Mouse (Mus musculus) left cerebral cortex, adult 2 months (tissue): ENCODE measurements around the gene Sult1c2. TPM values are rescaled to one million over a fixed set of nuclear protein-coding genes. Genes with fewer than 3 reads are reported as not detected.
"Not testable (repeated sequence)": the region's sequence is repeated elsewhere in the genome, so short reads cannot be mapped to it uniquely, and the experiment has no call there.

ENCODE experiments used
- DNase-seq, 2 experiments: peaks; one replicate each; pipeline ENCODE4 v3.0.0; 2021 to 2022; ENCODE audit warnings: low spot score in 2 of 2, mixed read lengths in 1 of 2; ENCODE audit errors: extremely low spot score in 1 of 2
- H3K27ac ChIP-seq: fragments of 200-600 bp; 2 replicates; pipeline ENCODE4 v1.8.1; 2022
- H3K4me3 ChIP-seq: fragments of 200-600 bp; 2 replicates; pipeline ENCODE4 v1.8.1; 2022
- CTCF ChIP-seq: fragments of 200-600 bp; IDR thresholded peaks from 2 replicates; pipeline ENCODE4 v1.8.1; 2022; ENCODE audit warnings: antibody characterized with exemption, mild to moderate bottlenecking, moderate library complexity
- intact Hi-C: fragments of 180-260 bp; cut with DNase I; formaldehyde crosslinking; loops from one replicate; pipeline ENCODE4 v1.15.1; 2025
- long read RNA-seq, 2 experiments: library from polyadenylated mRNA; stranded (forward); transcript quantifications; one replicate each; pipeline ENCODE4 v2.0.0; 2021; ENCODE audit warnings: borderline mapping rate in 2 of 2
- total RNA-seq, 2 experiments: library from RNA; stranded (reverse); gene quantifications; 2 replicates each; pipeline ENCODE4 v1.2.3; 2021

The Sult1c2 gene
- total RNA-seq: not detected
- long read RNA-seq, experiment 1: 0 reads
- long read RNA-seq, experiment 2: 0 reads

DNA sequence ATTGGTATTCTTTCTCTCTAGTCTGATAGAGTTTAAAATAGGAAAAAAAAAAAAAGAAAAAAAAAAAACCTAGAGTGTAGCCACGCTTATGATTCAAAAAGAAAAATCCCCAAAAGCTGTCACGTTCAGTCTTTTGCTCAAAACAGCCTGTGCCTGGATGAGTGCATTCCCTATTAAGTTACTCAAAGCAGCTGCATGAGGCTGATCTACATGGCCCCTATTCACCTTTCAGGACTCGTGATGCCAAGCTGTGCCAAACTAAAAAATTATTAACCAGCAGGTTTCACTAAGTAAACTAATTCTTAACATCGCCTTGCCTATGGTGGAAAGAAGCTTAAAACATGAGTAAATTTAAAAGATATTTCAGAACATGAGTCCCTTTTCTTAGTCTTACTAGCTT, at the start of gene Sult1c2:
Gene Sult1c2, minus strand, starts transcription at position 134 of the 400 bp plus-strand sequence.
- TF ChIP-seq CTCF: no peak
- no peak for DNase-seq
- Histone ChIP-seq H3K27ac (no peak within 1 kb of the TSS), H3K4me3 (no peak within 1 kb of the TSS)
- intact Hi-C loops: no loop called here

DNA sequence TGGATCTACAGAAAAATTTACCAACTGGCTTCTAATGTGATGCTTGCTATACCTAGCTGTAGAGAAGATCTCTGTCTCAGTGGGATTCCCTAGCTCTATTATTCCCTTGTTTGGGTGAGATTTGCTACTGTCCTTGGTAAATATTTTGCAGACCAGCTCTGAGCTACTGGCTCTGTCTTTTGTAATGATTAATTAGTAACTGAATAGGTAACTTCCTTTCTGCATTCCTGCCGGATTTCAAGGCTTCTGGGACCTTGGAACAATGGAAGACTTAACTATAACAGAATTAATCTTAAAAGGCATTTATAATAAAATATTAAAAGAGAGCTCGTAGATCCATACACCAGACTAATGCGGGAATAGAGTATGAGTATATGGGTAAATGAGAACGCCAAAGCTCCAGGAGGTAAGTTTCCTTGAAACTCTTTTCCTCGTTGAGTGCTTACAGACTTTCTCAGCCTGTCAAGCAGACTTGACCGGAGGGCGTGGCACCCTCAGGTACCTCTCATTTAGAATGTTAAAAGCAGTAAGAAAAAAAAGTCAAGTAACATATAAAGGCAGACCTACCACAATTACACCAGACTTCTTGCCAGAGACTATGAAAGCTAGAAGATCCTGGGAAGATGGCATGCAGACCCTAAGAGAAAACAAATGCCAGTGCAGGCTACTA, 33.0 kb upstream of the Sult1c2 start:
- intact Hi-C loops, H3K4me3 ChIP-seq, H3K27ac ChIP-seq, DNase-seq: not testable (repeated sequence)

DNA sequence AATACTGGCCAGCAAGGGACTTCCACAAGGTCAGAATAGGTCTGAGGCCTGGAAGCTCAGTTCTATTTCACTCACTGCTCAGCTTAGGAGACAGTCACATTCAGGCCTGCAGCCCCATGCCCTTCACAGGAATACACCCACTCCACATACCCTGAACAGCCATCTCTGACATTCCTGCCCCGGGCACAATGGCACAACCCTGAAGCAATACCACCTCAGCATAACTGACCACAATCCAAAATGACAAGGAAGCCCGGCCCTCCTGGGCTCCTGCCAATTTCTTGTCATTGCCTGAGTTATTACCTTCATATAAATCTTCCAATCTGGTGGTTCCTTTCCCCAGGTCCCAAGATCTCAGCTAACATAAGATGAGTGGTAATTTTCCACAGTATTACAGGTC, 28.3 kb upstream of the Sult1c2 start:
- Histone ChIP-seq H3K27ac (no peak overlapping the region), H3K4me3 (no peak overlapping the region)
- intact Hi-C loops: no loop called here
- no peak for TF ChIP-seq CTCF
- no peak for DNase-seq

DNA sequence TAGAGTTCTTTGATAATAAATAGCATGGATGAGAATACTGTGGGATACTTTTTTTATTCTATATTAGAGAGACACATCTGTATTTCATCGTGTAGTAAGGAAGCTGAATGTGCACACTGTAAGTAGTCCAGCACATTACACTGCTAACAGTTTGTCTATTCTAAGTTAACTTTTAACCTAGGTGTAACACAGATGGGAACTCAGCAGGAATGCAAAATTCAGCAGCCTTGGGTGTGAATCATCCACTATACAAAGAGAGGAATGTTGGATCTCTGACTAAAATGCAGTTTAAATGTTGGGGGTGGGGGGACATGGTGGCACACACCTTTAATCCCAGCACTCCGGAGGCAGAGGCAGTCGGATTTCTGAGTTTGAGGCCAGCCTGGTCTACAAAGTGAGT, 26.1 kb upstream of the Sult1c2 start:
- DNase-seq: no peak
- Histone ChIP-seq H3K27ac (no peak overlapping the region), H3K4me3 (no peak overlapping the region)
- no peak for TF ChIP-seq CTCF
- intact Hi-C loops: no loop called here

DNA sequence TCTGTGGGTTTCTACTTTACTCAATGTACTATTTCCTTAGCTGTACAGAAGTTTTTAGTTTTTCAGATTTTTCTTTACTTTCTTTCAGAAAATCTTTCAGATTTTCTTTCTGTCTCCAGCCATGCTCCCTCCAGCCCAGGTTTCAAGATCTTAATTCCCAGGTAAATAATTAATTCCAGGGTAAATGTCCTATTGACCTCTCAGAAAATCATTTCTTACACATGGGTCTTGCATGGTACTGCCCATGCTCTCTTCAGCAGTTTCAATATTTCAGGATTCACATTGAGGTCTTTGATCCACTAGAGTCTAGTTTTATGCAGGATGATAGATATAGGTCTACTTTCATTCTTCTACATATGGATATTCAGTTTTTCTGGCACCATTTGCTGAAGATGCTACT, 23.8 kb upstream of the Sult1c2 start:
- H3K4me3 ChIP-seq: no peak overlapping the region
- intact Hi-C loops: no loop called here
- no peak for TF ChIP-seq CTCF
- H3K27ac ChIP-seq: no peak overlapping the region
- DNase-seq: no peak

DNA sequence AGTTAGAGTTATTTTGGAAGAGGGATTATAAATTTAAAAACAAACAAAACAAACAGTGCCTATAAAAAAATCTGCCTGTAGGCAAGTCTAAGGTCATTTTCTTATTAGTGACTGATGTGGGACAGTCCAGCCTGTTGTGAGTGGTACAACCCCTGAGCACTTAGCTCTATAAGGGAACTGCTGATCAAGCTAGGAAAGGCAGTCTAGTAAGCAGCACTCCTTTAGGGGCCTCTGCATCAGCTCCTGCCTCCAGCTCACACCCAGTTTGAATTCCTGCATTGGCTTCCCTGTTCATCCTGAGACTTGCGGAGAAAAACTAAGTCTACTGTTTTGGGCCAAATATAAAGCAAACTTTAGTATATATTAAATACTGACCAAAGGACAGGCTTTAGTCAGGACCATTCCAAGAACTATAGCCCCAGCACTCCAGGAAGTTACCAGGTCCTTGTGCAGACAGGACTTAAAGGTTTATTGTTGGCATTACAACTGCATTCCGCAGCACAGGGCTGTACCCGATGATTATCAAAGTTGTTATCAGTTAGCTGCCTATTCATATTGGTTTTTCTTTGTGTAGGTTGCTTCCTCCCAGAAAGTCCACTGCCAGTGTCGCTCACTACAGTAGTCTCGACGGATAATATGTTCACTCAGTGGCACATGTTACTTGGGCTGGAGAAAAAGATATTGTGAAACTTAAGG, 19.3 kb upstream of the Sult1c2 start:
- intact Hi-C loops: no loop called here

DNA sequence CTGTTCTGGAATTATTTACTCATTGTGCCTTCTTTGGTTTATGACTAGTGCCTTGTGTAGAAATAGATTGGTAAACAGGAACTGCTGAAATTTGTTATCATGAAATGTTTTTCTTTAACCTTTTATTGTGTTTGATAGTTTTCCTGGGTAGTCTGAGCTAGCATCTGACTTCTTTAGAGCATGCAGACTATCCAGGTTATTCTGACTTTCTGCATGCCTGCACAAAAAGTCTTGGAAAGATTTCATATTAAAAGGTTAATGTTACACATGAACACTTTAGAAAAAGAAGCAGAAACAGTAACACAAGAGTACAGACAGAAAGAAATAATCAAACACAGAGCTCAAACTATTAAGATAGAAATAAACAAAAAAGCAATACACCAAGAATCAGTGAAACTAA, 14.4 kb upstream of the Sult1c2 start:
- TF ChIP-seq CTCF: no peak
- Histone ChIP-seq H3K4me3 (no peak overlapping the region), H3K27ac (no peak overlapping the region)
- intact Hi-C loops: no loop called here
- DNase-seq: no peak

More for the DNA sequence above, 19.3 kb upstream of the Sult1c2 start:
- TF ChIP-seq CTCF: no peak
- Histone ChIP-seq H3K27ac (no peak overlapping the region), H3K4me3 (no peak overlapping the region)
- no peak for DNase-seq

DNA sequence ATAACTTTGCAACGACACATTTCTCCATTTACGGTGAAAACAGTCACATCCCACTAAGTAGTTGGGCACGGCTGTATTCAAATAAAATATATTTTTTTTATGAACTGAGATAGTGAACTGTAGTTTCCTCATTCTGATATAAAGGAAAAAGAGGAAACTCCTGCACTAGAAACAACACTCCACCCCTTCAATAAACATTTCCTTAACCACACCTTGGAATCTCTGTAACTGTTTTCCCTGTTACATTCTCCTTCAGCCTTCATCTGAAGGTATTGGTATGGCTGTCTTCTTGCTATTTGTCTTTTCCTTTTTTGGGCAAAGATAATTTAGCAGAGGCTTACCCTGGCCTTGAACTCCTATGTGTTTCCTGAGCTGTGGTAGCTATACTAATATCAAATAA, 8.9 kb upstream of the Sult1c2 start:
- TF ChIP-seq CTCF: no peak
- no peak overlapping the region for H3K4me3 ChIP-seq
- intact Hi-C loops: no loop called here
- DNase-seq: no peak
- no peak overlapping the region for H3K27ac ChIP-seq

DNA sequence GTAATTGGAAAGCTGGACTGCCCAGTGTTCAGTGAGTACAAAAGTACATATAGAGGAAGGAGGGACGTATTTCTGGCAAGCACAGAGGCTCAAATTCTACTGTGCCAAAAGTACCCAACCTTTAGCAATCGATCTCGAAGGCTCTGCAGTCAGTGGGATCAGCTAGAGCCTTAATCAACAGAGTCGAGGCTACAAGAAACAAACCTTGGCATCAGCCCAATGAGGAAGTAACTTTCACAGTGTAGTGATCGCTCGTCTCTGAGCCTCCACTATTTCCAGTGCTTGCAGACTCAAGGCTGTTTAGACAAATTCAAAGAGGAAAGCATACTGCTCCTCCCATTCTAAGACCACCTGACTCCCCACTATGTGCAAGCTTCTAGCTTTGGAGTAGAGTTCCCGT, 343 bp downstream of the Sult1c2 start:
- TF ChIP-seq CTCF: no peak
- no peak overlapping the region for H3K4me3 ChIP-seq
- no peak overlapping the region for H3K27ac ChIP-seq
- no peak for DNase-seq
- intact Hi-C loops: no loop called here

DNA sequence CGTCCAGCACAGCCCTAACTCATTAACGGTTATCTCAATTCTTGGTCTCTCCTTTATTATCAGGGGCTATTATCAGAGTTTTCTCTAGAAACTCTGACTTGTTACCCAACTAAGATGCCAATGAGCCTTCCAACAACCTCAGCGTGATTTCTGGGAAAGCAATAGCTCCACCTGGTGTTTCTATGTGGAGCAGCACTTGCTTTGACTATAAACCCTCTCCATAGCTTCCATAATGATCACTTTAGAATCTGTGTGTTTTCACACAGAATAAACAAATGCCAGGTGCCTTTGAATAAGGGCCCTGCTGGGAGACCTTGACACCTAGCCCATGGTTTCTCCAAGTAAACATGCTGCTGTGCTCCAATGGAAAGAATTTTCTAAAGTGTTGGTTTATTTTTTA, 12.8 kb downstream of the Sult1c2 start:
- Histone ChIP-seq H3K4me3 (no peak overlapping the region), H3K27ac (no peak overlapping the region)
- peak; percentile 11 to 30 for DNase-seq
- peak; percentile 80 for TF ChIP-seq CTCF
- intact Hi-C loops: loop anchor here (5.0 to 10.0 kb wide), 4 partner anchors 156 to 1271 kb away; no protein-coding TSS in a partner anchor

DNA sequence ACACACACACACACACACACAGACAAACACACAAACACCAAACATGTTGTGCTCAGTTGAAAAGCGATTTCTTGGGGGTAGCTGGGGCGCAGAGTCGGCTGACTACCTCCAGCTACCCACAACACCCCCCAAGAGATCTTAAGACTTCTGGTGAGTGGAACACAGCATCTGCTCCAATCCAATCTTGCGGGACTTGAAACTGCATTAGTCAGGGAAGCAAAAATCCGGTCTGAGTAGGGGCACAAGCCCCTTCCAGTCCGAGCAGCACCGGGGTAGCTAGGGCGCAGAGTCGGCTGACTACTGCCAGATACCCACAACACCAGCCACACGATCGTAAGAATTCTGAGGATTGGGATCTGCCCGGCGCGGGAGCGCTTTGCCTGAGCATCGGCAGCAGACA, 42.2 kb downstream of the Sult1c2 start:
- intact Hi-C loops, DNase-seq: not testable (repeated sequence)

DNA sequence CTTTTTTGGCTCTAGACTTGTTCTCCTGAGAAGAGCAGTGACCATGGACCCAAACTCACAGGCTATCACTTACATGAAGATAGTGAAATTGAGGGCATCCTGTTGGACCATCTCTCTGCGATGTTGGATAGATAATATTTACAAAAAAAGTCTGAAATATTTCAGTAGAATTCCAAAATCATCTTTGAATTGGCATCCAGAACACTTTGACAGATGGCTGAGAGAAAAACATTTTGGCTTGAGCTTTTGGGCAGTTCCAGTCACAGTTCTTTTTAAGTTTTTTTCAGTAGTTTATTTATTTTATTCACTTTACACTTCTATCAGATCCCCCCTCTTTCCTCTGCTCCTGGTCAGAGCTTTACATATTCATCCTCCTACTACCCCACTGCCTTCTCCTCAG, 62.8 kb downstream of the Sult1c2 start:
- intact Hi-C loops: no loop called here
- TF ChIP-seq CTCF: no peak
- no peak overlapping the region for H3K4me3 ChIP-seq
- no peak overlapping the region for H3K27ac ChIP-seq
- DNase-seq: no peak

More for the DNA sequence above, 42.2 kb downstream of the Sult1c2 start:
- not testable (repeated sequence) for H3K4me3 ChIP-seq, H3K27ac ChIP-seq

Other genes starting within 250 kb of the Sult1c2 start
- gene Sgo1, start 157.0 kb downstream of the Sult1c2 start, total RNA-seq: under 1 TPM in 1 of 2 experiments, not detected in 1; 0.12 TPM
- not detected for gene Sult1c1, start 144.3 kb upstream of the Sult1c2 start, total RNA-seq